Mouse (Mus musculus) MEL (cell line): ENCODE measurements around the gene Adck2. TPM values are rescaled to one million over a fixed set of nuclear protein-coding genes. Genes with fewer than 3 reads are reported as not detected.
A peak's percentile ranks its signal among the peaks of the same experiment; 100 is the strongest.

ENCODE experiments used
- DNase-seq: peaks from one replicate; pipeline ENCODE4 v3.0.0; 2011; ENCODE audit warnings: low read depth, low spot score
- H3K27ac ChIP-seq: 2 replicates; pipeline ENCODE4 v1.5.1; 2012; ENCODE audit warnings: low read depth, mild to moderate bottlenecking, control low read depth, low read length, moderate library complexity; ENCODE audit not compliant: control insufficient read depth
- H3K27me3 ChIP-seq, 2 experiments: fragments of 150-350 bp in 1 of 2; sonication (generic) in 1 of 2; 2 replicates each; pipeline ENCODE4 v1.6.1; 2012; ENCODE audit warnings: low read length in 2 of 2, mild to moderate bottlenecking in 2 of 2, improper control_type of control experiment in 1 of 2, moderate library complexity in 1 of 2; ENCODE audit not compliant: insufficient read depth in 2 of 2, control insufficient read depth in 1 of 2
- H3K36me3 ChIP-seq, 2 experiments: 2 replicates each; pipeline ENCODE4 v1.6.1; 2012 to 2014; ENCODE audit warnings: low read length in 2 of 2, improper control_type of control experiment in 1 of 2, inconsistent platforms in 1 of 2, mild to moderate bottlenecking in 1 of 2; ENCODE audit not compliant: insufficient read depth in 2 of 2, control insufficient read depth in 1 of 2
- H3K4me1 ChIP-seq, 2 experiments: fragments of 150-350 bp in 1 of 2; sonication (generic) in 1 of 2; 2 replicates each; pipeline ENCODE4 v1.6.1; 2012; ENCODE audit warnings: low read length in 2 of 2, improper control_type of control experiment in 1 of 2, mild to moderate bottlenecking in 1 of 2; ENCODE audit not compliant: insufficient read depth in 2 of 2, control insufficient read depth in 1 of 2
- H3K4me3 ChIP-seq, 2 experiments: fragments of 150-350 bp in 1 of 2; sonication (generic) in 1 of 2; 2 replicates each; pipeline ENCODE4 v1.5.1; 2012; ENCODE audit warnings: low read depth in 2 of 2, low read length in 2 of 2, mild to moderate bottlenecking in 2 of 2, moderate library complexity in 2 of 2, control low read depth in 1 of 2, improper control_type of control experiment in 1 of 2; ENCODE audit not compliant: control insufficient read depth in 1 of 2, insufficient read depth in 1 of 2
- H3K79me2 ChIP-seq: 2 replicates; pipeline ENCODE4 v1.6.1; 2012; ENCODE audit warnings: mild to moderate bottlenecking, low read length, moderate library complexity; ENCODE audit not compliant: control insufficient read depth, poor library complexity, insufficient read depth
- H3K9ac ChIP-seq: 2 replicates; pipeline ENCODE4 v1.6.1; 2012; ENCODE audit warnings: low read depth, mild to moderate bottlenecking, control low read depth, low read length, moderate library complexity; ENCODE audit not compliant: control insufficient read depth, poor library complexity, severe bottlenecking
- H3K9me3 ChIP-seq: fragments of 150-350 bp; sonication (generic); replicated peaks from 2 replicates; pipeline ENCODE4 v1.6.1; 2012; ENCODE audit warnings: mild to moderate bottlenecking, low read length, improper control_type of control experiment, moderate library complexity; ENCODE audit not compliant: insufficient read depth
- CTCF ChIP-seq, 3 experiments: IDR thresholded peaks in 2 of 3; conservative IDR thresholded peaks in 1 of 3; 2 replicates each; pipeline ENCODE4 v1.5.1; 2011 to 2012; ENCODE audit warnings: low read length in 3 of 3, low read depth in 2 of 3, mild to moderate bottlenecking in 2 of 3, improper control_type of control experiment in 1 of 3, inconsistent platforms in 1 of 3, mixed read lengths in 1 of 3, moderate library complexity in 1 of 3; ENCODE audit not compliant: control insufficient read depth in 1 of 3, insufficient read depth in 1 of 3, poor library complexity in 1 of 3, severe bottlenecking in 1 of 3
- E2F4 ChIP-seq: IDR thresholded peaks from 2 replicates; pipeline ENCODE4 v1.6.1; 2011; ENCODE audit warnings: low read depth, low read length, improper control_type of control experiment, borderline replicate concordance
- ETS1 ChIP-seq: IDR thresholded peaks from 2 replicates; pipeline ENCODE4 v1.6.1; 2012; ENCODE audit warnings: low read depth, mild to moderate bottlenecking, inconsistent platforms, low read length, improper control_type of control experiment, moderate library complexity
- GATA1 ChIP-seq: IDR thresholded peaks from 2 replicates; pipeline ENCODE4 v1.6.1; 2011; ENCODE audit warnings: low read depth, low read length, improper control_type of control experiment
- HCFC1 ChIP-seq: IDR thresholded peaks from 2 replicates; pipeline ENCODE4 v1.6.1; 2012; ENCODE audit warnings: low read depth, mild to moderate bottlenecking, inconsistent platforms, low read length, improper control_type of control experiment, moderate library complexity
- MEF2A ChIP-seq: IDR thresholded peaks from 2 replicates; pipeline ENCODE4 v1.6.1; 2014; ENCODE audit warnings: low read depth, mild to moderate bottlenecking, inconsistent platforms, low read length, improper control_type of control experiment; ENCODE audit not compliant: poor library complexity, insufficient replicate concordance, severe bottlenecking; ENCODE audit errors: extremely low read depth
- MYC ChIP-seq: IDR thresholded peaks from 2 replicates; pipeline ENCODE4 v1.6.1; 2011; ENCODE audit warnings: low read depth, mild to moderate bottlenecking, low read length, improper control_type of control experiment, moderate library complexity
- POLR2A ChIP-seq, 2 experiments: IDR thresholded peaks; 2 replicates each; pipeline ENCODE4 v1.6.1; 2011 to 2012; ENCODE audit warnings: low read length in 2 of 2, mild to moderate bottlenecking in 2 of 2, control low read depth in 1 of 2, improper control_type of control experiment in 1 of 2, low read depth in 1 of 2, moderate library complexity in 1 of 2; ENCODE audit not compliant: control insufficient read depth in 1 of 2, insufficient read depth in 1 of 2, poor library complexity in 1 of 2
- POLR2AphosphoS2 ChIP-seq: IDR thresholded peaks from 2 replicates; pipeline ENCODE4 v1.6.1; 2011; ENCODE audit warnings: low read length, improper control_type of control experiment
- POLR2AphosphoS5 ChIP-seq: IDR thresholded peaks from 2 replicates; pipeline ENCODE4 v1.6.1; 2012; ENCODE audit warnings: low read depth, borderline replicate concordance, mild to moderate bottlenecking, inconsistent platforms, low read length, moderate library complexity, mixed read lengths
- RAD21 ChIP-seq: IDR thresholded peaks from 2 replicates; pipeline ENCODE4 v1.6.1; 2011; ENCODE audit warnings: mild to moderate bottlenecking, low read depth, low read length, improper control_type of control experiment
- RCOR1 ChIP-seq: IDR thresholded peaks from 2 replicates; pipeline ENCODE4 v1.6.1; 2012; ENCODE audit warnings: low read depth, mild to moderate bottlenecking, inconsistent platforms, low read length, improper control_type of control experiment
- SIN3A ChIP-seq: IDR thresholded peaks from 2 replicates; pipeline ENCODE4 v1.6.1; 2012; ENCODE audit warnings: low read length, improper control_type of control experiment, inconsistent platforms
- SMC3 ChIP-seq: IDR thresholded peaks from 2 replicates; pipeline ENCODE4 v1.6.1; 2011; ENCODE audit warnings: low read depth, low read length, improper control_type of control experiment
- TAL1 ChIP-seq: IDR thresholded peaks from 2 replicates; pipeline ENCODE4 v1.6.1; 2012; ENCODE audit warnings: mild to moderate bottlenecking, inconsistent platforms, low read length, moderate library complexity, mixed read lengths
- TBP ChIP-seq: IDR thresholded peaks from 2 replicates; pipeline ENCODE4 v1.8.0; 2011; ENCODE audit warnings: low read depth, low read length, improper control_type of control experiment
- TCF12 ChIP-seq: IDR thresholded peaks from 2 replicates; pipeline ENCODE4 v1.6.1; 2014; ENCODE audit warnings: low read depth, mild to moderate bottlenecking, inconsistent platforms, low read length, improper control_type of control experiment, moderate library complexity
- ZC3H11A ChIP-seq: IDR thresholded peaks from 2 replicates; pipeline ENCODE4 v1.6.1; 2012; ENCODE audit warnings: low read depth, mild to moderate bottlenecking, inconsistent platforms, low read length, improper control_type of control experiment
- ZKSCAN1 ChIP-seq: IDR thresholded peaks from 2 replicates; pipeline ENCODE4 v1.6.1; 2012; ENCODE audit warnings: low read depth, mild to moderate bottlenecking, inconsistent platforms, low read length, improper control_type of control experiment, moderate library complexity
- ZNF384 ChIP-seq: IDR thresholded peaks from 2 replicates; pipeline ENCODE4 v1.6.1; 2012; ENCODE audit warnings: low read depth, mild to moderate bottlenecking, inconsistent platforms, low read length, improper control_type of control experiment
- polyA plus RNA-seq, 2 experiments: library from polyadenylated mRNA; stranded (reverse) in 1 of 2; unstranded in 1 of 2; fragments of >175 nt in 1 of 2; fragments of >200 nt in 1 of 2; gene quantifications; 2 replicates each; pipeline versions ENCODE4 v1.2.1 to v1.2.4; 2012; ENCODE audit warnings: low replicate concordance in 2 of 2, low read depth in 1 of 2; ENCODE audit not compliant: insufficient read length in 2 of 2, insufficient read depth in 1 of 2, missing spikeins in 1 of 2
- total RNA-seq: library from RNA; depleted of rRNA; stranded (reverse); fragments of 300-350 nt; gene quantifications from 2 replicates; pipeline ENCODE4 v1.2.3, GENCODE M21; 2012

The Adck2 gene
- total and polyA plus RNA-seq, 3 experiments, result 8.1 to 11.6 TPM; not detected in 1

DNA sequence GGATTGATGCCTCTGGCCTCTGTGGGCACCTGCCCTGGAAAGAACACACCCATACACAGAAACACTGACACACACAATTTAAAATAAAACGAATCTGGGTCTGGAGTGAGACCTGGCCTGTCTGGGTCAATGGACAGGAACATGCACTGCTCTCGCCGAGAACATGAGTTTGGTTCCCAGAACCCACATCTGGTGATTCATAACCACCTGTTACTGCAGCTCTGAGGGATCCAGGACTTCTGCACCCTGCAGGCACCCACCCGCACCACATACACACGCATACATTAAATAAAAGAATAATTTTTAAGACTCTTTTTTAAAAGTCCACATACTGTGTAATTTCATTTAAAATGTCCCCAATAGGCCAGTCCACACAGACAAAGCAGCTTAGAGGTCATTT, 36.4 kb upstream of the Adck2 start:
- H3K9me3 ChIP-seq, result no peaks in the 10 kb centered on the region
- H3K27ac ChIP-seq, result no peak overlapping the region
- H3K79me2 ChIP-seq, result no peaks in the 10 kb centered on the region
- no peak overlapping the region for H3K9ac ChIP-seq
- peaks cover 0 to 2% of the 10 kb centered on the region in 2 experiments; a peak in 3 of 4 replicates for H3K27me3 ChIP-seq
- TF ChIP-seq MEF2A, result no peak
- TF ChIP-seq SIN3A, result no peak
- TF ChIP-seq TAL1, result no peak
- TF ChIP-seq TBP, result no peak
- no peak for TF ChIP-seq E2F4
- TF ChIP-seq HCFC1, result no peak
- no peak for TF ChIP-seq TCF12
- no peak for TF ChIP-seq POLR2AphosphoS5
- no peak for TF ChIP-seq ZNF384
- no peak for TF ChIP-seq POLR2AphosphoS2
- no peak for TF ChIP-seq CTCF (IDR thresholded peaks at IDR 0.05 in 2 of 3, conservative IDR thresholded peaks at IDR 0.05 in 1 of 3; ENCODE audit: control insufficient read depth in 1 of 3, insufficient read depth in 1 of 3, low read depth in 2 of 3, low read length in 3 of 3, poor library complexity in 1 of 3, severe bottlenecking in 1 of 3)
- no peak for TF ChIP-seq GATA1
- no peak for TF ChIP-seq ZKSCAN1
- no peak for TF ChIP-seq POLR2A (IDR thresholded peaks at IDR 0.05; ENCODE audit: control insufficient read depth in 1 of 2, insufficient read depth in 1 of 2, low read depth in 1 of 2, low read length in 2 of 2, poor library complexity in 1 of 2)
- TF ChIP-seq SMC3, result no peak
- TF ChIP-seq ZC3H11A, result no peak
- TF ChIP-seq, all 39 proteins: peak for 0
- Histone ChIP-seq H3K36me3 (no peaks in the 10 kb centered on the region), H3K4me3 (no peak overlapping the region), H3K4me1 (no peaks in the 10 kb centered on the region)
- DNase-seq, result no peak

DNA sequence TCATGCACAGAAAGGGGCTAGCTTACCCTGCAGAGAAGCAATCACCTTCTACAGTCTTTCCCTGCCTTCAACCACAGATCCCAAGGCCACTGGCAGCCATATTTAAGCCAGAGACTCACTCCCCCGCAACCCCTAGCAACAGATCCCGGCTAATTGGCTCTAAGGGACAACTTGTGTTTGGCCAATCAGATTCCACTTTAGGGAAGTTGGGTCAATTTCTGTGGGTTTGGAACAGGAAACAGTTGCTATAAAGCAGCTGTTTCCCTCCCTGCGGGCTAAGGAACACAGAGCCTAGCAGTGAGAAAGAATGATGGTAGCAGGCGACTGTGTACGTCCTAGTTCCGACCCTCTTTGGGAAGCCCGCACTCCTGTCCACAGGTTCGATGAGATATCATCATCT, 35.4 kb upstream of the Adck2 start:
- Histone ChIP-seq H3K79me2 (no peaks in the 10 kb centered on the region), H3K9me3 (no peaks in the 10 kb centered on the region), H3K4me3 (no peak overlapping the region), H3K4me1 (no peaks in the 10 kb centered on the region), H3K36me3 (no peaks in the 10 kb centered on the region), H3K9ac (no peak overlapping the region), H3K27me3 (no peaks in the 10 kb centered on the region; a peak in 2 of 4 replicates), H3K27ac (no peak overlapping the region)
- TF ChIP-seq E2F4 (no peak), RAD21 (no peak), ZKSCAN1 (no peak), ETS1 (no peak), MYC (no peak), RCOR1 (no peak)
- peak; percentile 10 for DNase-seq
